Comparison of ENCODE assay signal across 9 mouse cellular contexts in the genomic region with DNA sequence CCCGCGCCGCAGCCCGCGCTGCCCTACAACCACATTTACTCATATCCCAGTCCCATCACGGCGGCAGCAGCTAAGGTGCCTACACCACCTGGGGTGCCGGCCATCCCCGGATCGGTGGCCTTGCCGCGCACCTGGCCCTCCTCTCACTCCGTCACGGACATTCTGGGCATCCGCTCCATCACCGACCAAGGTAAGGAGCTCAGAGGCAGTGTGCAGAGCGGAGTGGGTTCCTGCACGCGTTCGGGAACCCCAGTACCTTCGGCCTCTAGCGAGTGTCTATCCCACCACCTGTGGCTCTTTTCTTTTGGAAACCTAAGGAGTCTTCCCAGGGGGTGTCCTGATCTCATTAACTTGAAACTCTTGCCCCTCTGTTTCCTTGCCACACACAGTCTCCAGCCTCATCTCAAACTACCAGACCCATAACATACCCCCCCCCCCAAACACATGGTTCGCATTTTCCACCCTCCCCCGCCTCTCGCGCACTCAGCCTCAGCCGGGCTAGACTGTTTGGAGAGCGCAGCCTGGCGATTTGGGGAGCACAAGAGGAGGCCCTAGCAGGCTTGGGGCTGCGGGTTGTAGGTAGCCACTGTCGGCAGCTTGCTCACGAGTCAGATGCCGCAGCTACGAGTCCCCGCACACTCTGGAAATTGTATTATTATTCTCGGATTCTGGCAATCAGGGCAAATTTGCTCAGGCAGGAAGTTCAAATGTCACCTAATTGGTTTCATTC. TPM values are rescaled to one million over a fixed set of nuclear protein-coding genes. Genes with fewer than 3 reads are reported as not detected.
DNase-seq lines count a peak whose midpoint lies in the region; ATAC-seq and TF ChIP-seq lines count a peak whose summit lies in the region.
"Had no signal": no experiment of that assay in that cellular context is flagged by ENCODE, and none has a peak within 500 bp of the region (broad histone marks: within the 10 kb centered on the region; RNA-seq: fewer than 3 reads in every experiment).

No protein-coding gene starts in this region.

- no peaks in the 10 kb centered on the region; the same call in none of the 2 replicates for H3K27me3 ChIP-seq in testis, adult 2 months (ENCODE audit: control insufficient read depth, insufficient read depth, low read length)
- H3K27me3 ChIP-seq in liver, embryonic 13.5 days = peaks cover 94% of the 10 kb centered on the region

- H3K9ac ChIP-seq in liver, embryonic 13.5 days = no peak overlapping the region

- H3K4me1 ChIP-seq in testis, adult 2 months (ENCODE audit: control insufficient read depth, insufficient read depth, low read length) = peaks cover 7% of the 10 kb centered on the region
- H3K4me1 ChIP-seq in liver, embryonic 13.5 days (replicated peaks) = peaks cover 15% of the 10 kb centered on the region

- intact Hi-C loops in gastrocnemius, adult 2 months (cut with DNase I) = no loop called here
- intact Hi-C loops in left cerebral cortex, postnatal 25 days (cut with DNase I) = no loop called here

- no peak for TF ChIP-seq CTCF in gastrocnemius, adult 2 months (IDR thresholded peaks at IDR 0.05)
- no peak for TF ChIP-seq CTCF in testis, adult 2 months (IDR thresholded peaks at IDR 0.05; ENCODE audit: control insufficient read depth, insufficient read depth, insufficient replicate concordance, low read depth, low read length)

- peak overlapping the region; percentile 65 for H3K4me3 ChIP-seq in gastrocnemius, adult 2 months
- H3K4me3 ChIP-seq in testis, adult 2 months (ENCODE audit: control insufficient read depth, low read depth, low read length) = peak overlapping the region; percentile 30
- H3K4me3 ChIP-seq in liver, embryonic 13.5 days (replicated peaks) = peak overlapping the region; percentile 38

- no peak overlapping the region for H3K27ac ChIP-seq in gastrocnemius, adult 2 months
- H3K27ac ChIP-seq in testis, adult 2 months (ENCODE audit: control insufficient read depth, insufficient read depth, low read depth, low read length) = no peak overlapping the region
- no peak overlapping the region for H3K27ac ChIP-seq in liver, embryonic 13.5 days

- peak overlapping the region; percentile 60 for H3K4me2 ChIP-seq in liver, embryonic 13.5 days

- TF ChIP-seq POLR2A in testis, adult 2 months (IDR thresholded peaks at IDR 0.05; ENCODE audit: control insufficient read depth, low read depth, low read length) = no peak

- 2% methylated on average over 36 of the region's 36 CpGs for WGBS in liver, embryonic 13.5 days (ENCODE audit: insufficient replicate concordance)

- H3K36me3 ChIP-seq in testis, adult 2 months (ENCODE audit: control insufficient read depth, insufficient read depth, low read length) = no peaks in the 10 kb centered on the region
- no peaks in the 10 kb centered on the region for H3K36me3 ChIP-seq in liver, embryonic 13.5 days

- peak; percentile 18 for DNase-seq in gastrocnemius, adult 2 months
- no peak for DNase-seq in gastrocnemius, adult 8-10 months (ENCODE audit: low spot score in 2 of 2)
- DNase-seq in testis, postnatal 10 days (ENCODE audit: low spot score) = no peak
- DNase-seq in liver, embryonic 13.5 days = no peak
- DNase-seq in left cerebral cortex, postnatal 25 days (ENCODE audit: low spot score in 2 of 2) = no peak
- no peak for DNase-seq in frontal cortex, postnatal 25 days (ENCODE audit: low spot score in 2 of 2)

- H3K9me3 ChIP-seq in liver, embryonic 13.5 days (replicated peaks) = no peaks in the 10 kb centered on the region

- no peak for ATAC-seq in liver, embryonic 13.5 days (ENCODE audit: low read depth)
- ATAC-seq in inflammation-experienced regulatory T-cells, adult 6 months = no peak

RNA-seq across cellular contexts. Expression of a gene that starts 5.6 kb away (rescaled TPM):
- total RNA-seq in gastrocnemius, adult 2 months (2021) = under 1 TPM; 0.06 to 0.10 TPM
- total RNA-seq in gastrocnemius, adult 8-10 months (2022) = under 1 TPM in 1 of 4 experiments, not detected in 3; 0.15 TPM
- polyA plus RNA-seq in testis, adult 2 months (2012; rRNA removed) = 5.5 and 6.4 TPM in 2 replicates
- polyA plus RNA-seq in liver, embryonic 13.5 days (2015; fragmentation: Nextera tagmentation; extraction: Ambion mirVana) = 0.24 and 0.30 TPM in 2 replicates
- total RNA-seq in left cerebral cortex, postnatal 25 days (2021) = not detected
- polyA plus RNA-seq in inflammation-experienced regulatory T-cells, adult 6 months (2017; shearing (Covaris generic)) = under 1 TPM in 1 of 3 experiments, not detected in 2; 0.25 TPM
- total RNA-seq: hematopoietic stem cell, adult 5-6 weeks had no signal
